Mouse (Mus musculus) testis, postnatal 14 days (tissue): ENCODE results near the gene Vmn1r204.
"Not testable (repeated sequence)": the region's sequence is repeated elsewhere in the genome, so short reads cannot be mapped to it uniquely, and the experiment has no call there.

Experiments
- DNase-seq: peaks from one replicate; pipeline ENCODE4 v3.0.0; 2021; ENCODE audit warnings: low spot score

Gene Vmn1r204

DNA sequence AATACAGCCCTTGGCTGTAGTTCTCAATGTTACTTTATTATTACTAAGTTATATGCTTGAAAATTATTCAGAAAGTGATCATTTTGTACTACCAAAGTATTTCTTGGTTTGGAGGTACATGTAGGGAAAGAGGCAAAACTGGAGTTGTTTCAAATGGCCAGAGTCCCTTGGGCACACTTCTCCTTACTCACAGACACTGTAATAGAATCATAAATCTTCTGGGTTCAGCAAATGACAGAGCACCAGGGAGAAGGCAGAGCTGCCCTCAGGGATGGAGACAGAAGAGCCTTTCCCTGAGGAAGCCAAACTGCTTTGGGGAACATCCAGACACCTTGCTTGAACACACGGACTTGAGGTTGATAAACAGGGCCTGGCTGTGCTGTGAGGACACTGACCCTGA is at the start of gene Vmn1r204:
Vmn1r204 (plus strand) TSS at position 301 of the 400 bp plus-strand sequence.
- DNase-seq = not testable (repeated sequence)

DNA sequence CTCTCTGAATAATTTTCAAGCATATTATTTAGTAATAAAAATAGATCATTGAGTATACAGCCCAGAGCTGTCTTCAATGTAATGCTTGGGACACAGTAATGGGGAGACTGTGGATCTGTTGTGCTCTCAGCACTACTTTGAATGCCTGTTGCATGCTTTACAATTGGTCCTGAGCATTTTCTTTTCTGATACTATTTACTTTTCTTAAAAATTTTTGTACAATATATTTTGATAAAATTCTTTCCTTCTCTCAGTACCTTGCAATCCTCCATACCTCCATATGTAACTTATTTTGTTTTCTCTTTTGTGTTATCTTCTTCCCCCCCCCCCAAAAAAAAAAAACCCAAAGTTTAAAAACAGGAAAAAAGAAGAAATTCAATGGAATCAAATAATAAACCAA is 47.7 kb upstream of the Vmn1r204 start, which contains the start of gene Vmn1r202:
Vmn1r202 (minus strand) TSS at position 101 of the 400 bp plus-strand sequence.
- DNase-seq = no peak

DNA sequence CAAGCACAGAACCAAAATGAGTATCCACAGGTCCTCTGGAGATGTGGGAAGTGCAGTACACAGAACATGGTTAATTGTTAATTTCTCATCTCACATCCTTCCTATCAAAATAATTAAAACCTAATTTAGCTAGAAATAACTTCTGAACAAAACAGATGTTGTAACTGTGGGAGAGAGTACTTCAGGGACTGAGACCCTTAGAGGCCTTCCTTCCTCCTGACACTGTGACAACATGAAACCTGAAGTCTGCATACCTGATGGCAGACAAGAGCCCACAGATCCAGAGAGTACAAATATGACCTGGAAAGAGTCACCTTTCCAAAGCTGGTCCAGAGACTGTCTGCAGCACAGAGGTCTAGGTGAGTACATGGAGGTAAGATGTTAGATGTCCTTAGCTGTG is 35.2 kb upstream of the Vmn1r204 start, which contains the start of gene Vmn1r203:
Vmn1r203 (plus strand) TSS at position 301 of the 400 bp plus-strand sequence.
- DNase-seq = no peak

- not testable (repeated sequence) for DNase-seq
These were observed 21.9 kb downstream of the Vmn1r204 start for GRCm38 (mm10) chr13:22574911-22575310.

DNA sequence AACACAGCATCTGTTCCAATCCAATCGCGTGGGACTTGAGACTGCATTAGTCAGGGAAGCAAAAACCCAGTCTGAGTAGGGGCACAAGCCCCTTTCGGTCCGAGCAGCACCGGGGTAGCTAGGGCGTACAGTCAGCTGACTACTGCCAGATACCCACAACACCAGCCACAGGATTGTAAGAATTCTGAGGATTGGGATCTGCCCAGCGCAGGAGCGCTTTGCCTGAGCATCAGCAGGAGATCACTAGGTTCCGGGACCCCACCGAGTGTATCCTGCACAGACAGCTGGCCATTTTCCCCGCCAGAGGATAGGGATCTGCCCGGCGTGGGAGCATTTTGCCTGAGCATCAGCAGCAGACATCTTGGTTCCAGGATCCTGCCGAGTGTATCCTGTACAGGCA is 30.3 kb downstream of the Vmn1r204 start:
- not testable (repeated sequence) for DNase-seq

- no peak for DNase-seq
These were observed 39.9 kb downstream of the Vmn1r204 start, which contains the start of gene Vmn1r205 for GRCm38 (mm10) chr13:22592900-22593299. Gene Vmn1r205 (minus strand): TSS chr13:22593000.
